Mouse (Mus musculus): ENCODE measurements around the gene Scrn2. TPM values are rescaled to one million over a fixed set of nuclear protein-coding genes. Genes with fewer than 3 reads are reported as not detected.

Gene Scrn2
- polyA plus RNA-seq, 1 experiment = 8.9 TPM

- Histone ChIP-seq H3K27me3 (ENCODE audit: control insufficient read depth, insufficient read depth, low read length) (no peaks in the 10 kb centered on the region), H3K4me1 (ENCODE audit: control insufficient read depth, insufficient read depth, low read length) (peaks cover 10% of the 10 kb centered on the region), H3K36me3 (ENCODE audit: control insufficient read depth, insufficient read depth, low read length) (no peaks in the 10 kb centered on the region), H3K27ac (ENCODE audit: control insufficient read depth, insufficient read depth, low read depth, low read length) (no peak overlapping the region), H3K4me3 (ENCODE audit: control insufficient read depth, low read depth, low read length) (no peak overlapping the region)
- TF ChIP-seq POLR2A (IDR thresholded peaks at IDR 0.05; ENCODE audit: control insufficient read depth, low read depth, low read length) = no peak
- TF ChIP-seq CTCF (IDR thresholded peaks at IDR 0.05; ENCODE audit: control insufficient read depth, insufficient read depth, insufficient replicate concordance, low read depth, low read length) = no peak
Observed at GRCm38 (mm10) chr11:97031977-97032376, 2.2 kb downstream of the Scrn2 start.

- Histone ChIP-seq H3K4me1 (ENCODE audit: control insufficient read depth, insufficient read depth, low read length) (peaks cover 10% of the 10 kb centered on the region), H3K27ac (ENCODE audit: control insufficient read depth, insufficient read depth, low read depth, low read length) (no peak overlapping the region; the same call in 1 of the 2 replicates), H3K4me3 (ENCODE audit: control insufficient read depth, low read depth, low read length) (no peak overlapping the region), H3K27me3 (ENCODE audit: control insufficient read depth, insufficient read depth, low read length) (no peaks in the 10 kb centered on the region), H3K36me3 (ENCODE audit: control insufficient read depth, insufficient read depth, low read length) (no peaks in the 10 kb centered on the region)
- TF ChIP-seq POLR2A (IDR thresholded peaks at IDR 0.05; ENCODE audit: control insufficient read depth, low read depth, low read length) (no peak), CTCF (IDR thresholded peaks at IDR 0.05; ENCODE audit: control insufficient read depth, insufficient read depth, insufficient replicate concordance, low read depth, low read length) (no peak)
Observed at GRCm38 (mm10) chr11:97032499-97032898, 2.8 kb downstream of the Scrn2 start.

GRCm38 (mm10) chr11:97033781-97034180 lies 4.0 kb downstream of the Scrn2 start:
- peaks cover 10% of the 10 kb centered on the region for H3K4me1 ChIP-seq (ENCODE audit: control insufficient read depth, insufficient read depth, low read length)
- no peaks in the 10 kb centered on the region for H3K27me3 ChIP-seq (ENCODE audit: control insufficient read depth, insufficient read depth, low read length)
- H3K27ac ChIP-seq (ENCODE audit: control insufficient read depth, insufficient read depth, low read depth, low read length) = no peak overlapping the region
- TF ChIP-seq CTCF (IDR thresholded peaks at IDR 0.05; ENCODE audit: control insufficient read depth, insufficient read depth, insufficient replicate concordance, low read depth, low read length) (no peak), POLR2A (IDR thresholded peaks at IDR 0.05; ENCODE audit: control insufficient read depth, low read depth, low read length) (no peak)
- H3K4me3 ChIP-seq (ENCODE audit: control insufficient read depth, low read depth, low read length) = no peak overlapping the region
- H3K36me3 ChIP-seq (ENCODE audit: control insufficient read depth, insufficient read depth, low read length) = no peaks in the 10 kb centered on the region

GRCm38 (mm10) chr11:97036141-97036540 lies 6.4 kb downstream of the Scrn2 start:
- no peaks in the 10 kb centered on the region for H3K27me3 ChIP-seq (ENCODE audit: control insufficient read depth, insufficient read depth, low read length)
- peaks cover 2% of the 10 kb centered on the region for H3K4me1 ChIP-seq (ENCODE audit: control insufficient read depth, insufficient read depth, low read length)
- H3K4me3 ChIP-seq (ENCODE audit: control insufficient read depth, low read depth, low read length) = no peak overlapping the region
- H3K27ac ChIP-seq (ENCODE audit: control insufficient read depth, insufficient read depth, low read depth, low read length) = no peak overlapping the region
- TF ChIP-seq POLR2A (IDR thresholded peaks at IDR 0.05; ENCODE audit: control insufficient read depth, low read depth, low read length) = no peak; the same call in 1 of the 2 replicates
- TF ChIP-seq CTCF (IDR thresholded peaks at IDR 0.05; ENCODE audit: control insufficient read depth, insufficient read depth, insufficient replicate concordance, low read depth, low read length) = no peak
- H3K36me3 ChIP-seq (ENCODE audit: control insufficient read depth, insufficient read depth, low read length) = peaks cover 2% of the 10 kb centered on the region

- Histone ChIP-seq H3K4me1 (ENCODE audit: control insufficient read depth, insufficient read depth, low read length) (peaks cover 2% of the 10 kb centered on the region), H3K27ac (ENCODE audit: control insufficient read depth, insufficient read depth, low read depth, low read length) (no peak overlapping the region), H3K27me3 (ENCODE audit: control insufficient read depth, insufficient read depth, low read length) (no peaks in the 10 kb centered on the region), H3K4me3 (ENCODE audit: control insufficient read depth, low read depth, low read length) (no peak overlapping the region), H3K36me3 (ENCODE audit: control insufficient read depth, insufficient read depth, low read length) (peaks cover 2% of the 10 kb centered on the region)
- TF ChIP-seq CTCF (IDR thresholded peaks at IDR 0.05; ENCODE audit: control insufficient read depth, insufficient read depth, insufficient replicate concordance, low read depth, low read length) (no peak), POLR2A (IDR thresholded peaks at IDR 0.05; ENCODE audit: control insufficient read depth, low read depth, low read length) (no peak)
Observed at GRCm38 (mm10) chr11:97038881-97039280, 9.1 kb downstream of the Scrn2 start.

- peaks cover 2% of the 10 kb centered on the region for H3K36me3 ChIP-seq (ENCODE audit: control insufficient read depth, insufficient read depth, low read length)
- peak overlapping the region; percentile 100 for H3K27ac ChIP-seq (ENCODE audit: control insufficient read depth, insufficient read depth, low read depth, low read length)
- TF ChIP-seq CTCF (IDR thresholded peaks at IDR 0.05; ENCODE audit: control insufficient read depth, insufficient read depth, insufficient replicate concordance, low read depth, low read length) (no peak), POLR2A (IDR thresholded peaks at IDR 0.05; ENCODE audit: control insufficient read depth, low read depth, low read length) (no peak)
- no peaks in the 10 kb centered on the region for H3K27me3 ChIP-seq (ENCODE audit: control insufficient read depth, insufficient read depth, low read length)
- peak overlapping the region; percentile 99 for H3K4me3 ChIP-seq (ENCODE audit: control insufficient read depth, low read depth, low read length)
- H3K4me1 ChIP-seq (ENCODE audit: control insufficient read depth, insufficient read depth, low read length) = peaks cover 2% of the 10 kb centered on the region; the same call in 1 of the 2 replicates
Observed at GRCm38 (mm10) chr11:97040301-97041021, 10.7 kb downstream of the Scrn2 start.

- TF ChIP-seq POLR2A (IDR thresholded peaks at IDR 0.05; ENCODE audit: control insufficient read depth, low read depth, low read length) (peak; percentile 82), CTCF (IDR thresholded peaks at IDR 0.05; ENCODE audit: control insufficient read depth, insufficient read depth, insufficient replicate concordance, low read depth, low read length) (no peak)
- Histone ChIP-seq H3K27me3 (ENCODE audit: control insufficient read depth, insufficient read depth, low read length) (no peaks in the 10 kb centered on the region), H3K4me3 (ENCODE audit: control insufficient read depth, low read depth, low read length) (peak within 1 kb of the TSS; percentile 99), H3K36me3 (ENCODE audit: control insufficient read depth, insufficient read depth, low read length) (peaks cover 2% of the 10 kb centered on the region), H3K27ac (ENCODE audit: control insufficient read depth, insufficient read depth, low read depth, low read length) (peak within 1 kb of the TSS; percentile 100), H3K4me1 (ENCODE audit: control insufficient read depth, insufficient read depth, low read length) (peaks cover 2% of the 10 kb centered on the region; the same call in 1 of the 2 replicates)
Observed at GRCm38 (mm10) chr11:97041022-97041899, 11.5 kb downstream of the Scrn2 start, which contains the start of the genes Lrrc46 and Mrpl10. Lrrc46 (minus strand) TSS chr11:97041407. Mrpl10 (plus strand) TSS chr11:97041560.
